Mouse (Mus musculus): ENCODE results near the gene Ppp1r27.
"Not testable (repeated sequence)": the region's sequence is repeated elsewhere in the genome, so short reads cannot be mapped to it uniquely, and the experiment has no call there.

The Ppp1r27 gene

GRCm38 (mm10) chr11:120550810-120551440, at the start of gene Ppp1r27:
Ppp1r27 (minus strand) TSS chr11:120551132.
- in situ Hi-C loops (cut with MboI) = no loop called here

GRCm38 (mm10) chr11:120600716-120601115, 49.8 kb upstream of the Ppp1r27 start:
- in situ Hi-C loops (cut with MboI) = no loop called here

- in situ Hi-C loops (cut with MboI) = no loop called here
Observed at GRCm38 (mm10) chr11:120598990-120599549, 48.1 kb upstream of the Ppp1r27 start.

- in situ Hi-C loops (cut with MboI) = no loop called here
Observed at GRCm38 (mm10) chr11:120598283-120598989, 47.5 kb upstream of the Ppp1r27 start, which contains the start of the genes Alyref and Anapc11. Alyref (minus strand) TSS chr11:120598365. Anapc11 (plus strand) TSS chr11:120598421.

GRCm38 (mm10) chr11:120597240-120598235, 46.6 kb upstream of the Ppp1r27 start:
- in situ Hi-C loops (cut with MboI) = no loop called here

GRCm38 (mm10) chr11:120588531-120588930, 37.6 kb upstream of the Ppp1r27 start:
- in situ Hi-C loops (cut with MboI) = no loop called here

- in situ Hi-C loops (cut with MboI) = no loop called here
Observed at GRCm38 (mm10) chr11:120583937-120584336, 33.0 kb upstream of the Ppp1r27 start.

GRCm38 (mm10) chr11:120582982-120583293, 32.0 kb upstream of the Ppp1r27 start:
- in situ Hi-C loops (cut with MboI) = not testable (repeated sequence)

- in situ Hi-C loops (cut with MboI) = no loop called here
Observed at GRCm38 (mm10) chr11:120582268-120582981, 31.5 kb upstream of the Ppp1r27 start.

GRCm38 (mm10) chr11:120581490-120582267, 30.7 kb upstream of the Ppp1r27 start, which contains the start of gene Arhgdia:
Arhgdia (minus strand) TSS chr11:120581624.
- in situ Hi-C loops (cut with MboI) = no loop called here

- in situ Hi-C loops (cut with MboI) = no loop called here
Observed at GRCm38 (mm10) chr11:120580871-120581331, 30.0 kb upstream of the Ppp1r27 start.

- in situ Hi-C loops (cut with MboI) = no loop called here
Observed at GRCm38 (mm10) chr11:120580190-120580589, 29.3 kb upstream of the Ppp1r27 start.

- in situ Hi-C loops (cut with MboI) = no loop called here
Observed at GRCm38 (mm10) chr11:120579316-120580107, 28.6 kb upstream of the Ppp1r27 start.

- in situ Hi-C loops (cut with MboI) = no loop called here
Observed at GRCm38 (mm10) chr11:120578694-120579243, 27.8 kb upstream of the Ppp1r27 start.

GRCm38 (mm10) chr11:120578024-120578693, 27.2 kb upstream of the Ppp1r27 start:
- in situ Hi-C loops (cut with MboI) = no loop called here

- in situ Hi-C loops (cut with MboI) = no loop called here
Observed at GRCm38 (mm10) chr11:120577211-120578023, 26.5 kb upstream of the Ppp1r27 start.

- in situ Hi-C loops (cut with MboI) = no loop called here
Observed at GRCm38 (mm10) chr11:120576365-120576981, 25.5 kb upstream of the Ppp1r27 start.

Data from mature B cell (primary cell).